Mouse (Mus musculus): ENCODE results near the gene 2510039O18Rik.

DNA sequence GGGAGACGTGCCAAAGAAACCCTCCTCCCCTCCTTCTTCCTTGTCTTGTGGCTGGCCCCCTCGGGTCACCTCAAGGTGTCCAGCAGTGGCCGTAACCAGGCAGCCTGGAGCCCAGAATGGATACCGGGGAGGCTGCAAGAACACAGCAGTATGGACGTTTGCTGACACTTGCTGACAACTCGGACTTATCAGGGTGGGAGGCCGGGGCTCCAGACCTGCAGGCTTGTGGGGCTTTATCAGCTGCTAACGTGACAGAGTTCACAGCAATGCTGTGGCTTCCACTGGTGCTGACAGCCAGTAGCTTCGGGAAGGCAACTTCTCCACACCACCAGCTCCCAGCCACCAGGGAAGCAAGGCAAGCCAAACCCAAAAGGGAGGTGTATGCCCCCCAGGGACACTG is 28.6 kb downstream of the 2510039O18Rik start:
- no peak for TF ChIP-seq MYC (IDR thresholded peaks at IDR 0.05; ENCODE audit: low read depth, low read length)
- TF ChIP-seq CTCF (IDR thresholded peaks at IDR 0.05 in 2 of 3, conservative IDR thresholded peaks at IDR 0.05 in 1 of 3; ENCODE audit: control insufficient read depth in 1 of 3, insufficient read depth in 1 of 3, low read depth in 2 of 3, low read length in 3 of 3, poor library complexity in 1 of 3, severe bottlenecking in 1 of 3) = no peak
- no peak for TF ChIP-seq E2F4 (IDR thresholded peaks at IDR 0.05; ENCODE audit: borderline replicate concordance, low read depth, low read length)
- TF ChIP-seq MEF2A (IDR thresholded peaks at IDR 0.05; ENCODE audit: extremely low read depth, insufficient replicate concordance, low read depth, low read length, poor library complexity, severe bottlenecking) = no peak
- no peak for TF ChIP-seq HCFC1 (IDR thresholded peaks at IDR 0.05; ENCODE audit: low read depth, low read length)
- TF ChIP-seq NRF1 (IDR thresholded peaks at IDR 0.05; ENCODE audit: insufficient read depth, low read depth, low read length, poor library complexity, severe bottlenecking) = no peak
- no peak for TF ChIP-seq USF1 (IDR thresholded peaks at IDR 0.05; ENCODE audit: low read depth, low read length)
- no peak for TF ChIP-seq USF2 (IDR thresholded peaks at IDR 0.05; ENCODE audit: borderline replicate concordance in 1 of 2, insufficient read depth in 1 of 2, low read depth in 1 of 2, low read length in 2 of 2)
- TF ChIP-seq EP300 (IDR thresholded peaks at IDR 0.05; ENCODE audit: low read depth in 1 of 2, low read length in 2 of 2) = no peak
- TF ChIP-seq MAX (IDR thresholded peaks at IDR 0.05; ENCODE audit: low read length) = no peak
